Mouse (Mus musculus) intestine, postnatal 0 days (tissue): ENCODE data around the gene Spaca4. TPM values are rescaled to one million over a fixed set of nuclear protein-coding genes. Genes with fewer than 3 reads are reported as not detected.

ENCODE experiments used
- ATAC-seq: fragments of 200-750 bp; cut with Nextera tagmentation; 2 replicates; pipeline ENCODE4 v1.8.0; 2017; ENCODE audit warnings: mild to moderate bottlenecking, moderate TSS enrichment, moderate library complexity
- H3K27ac ChIP-seq: fragments of 300-500 bp; sonication (generic); 2 replicates; pipeline ENCODE4 v1.5.1; 2014; ENCODE audit warnings: mild to moderate bottlenecking, low read depth, low read length, moderate library complexity
- H3K27me3 ChIP-seq: fragments of 300-500 bp; sonication (generic); replicated peaks from 2 replicates; pipeline ENCODE4 v1.6.1; 2014; ENCODE audit warnings: low read length, mixed read lengths; ENCODE audit not compliant: control insufficient read depth, insufficient read depth
- H3K36me3 ChIP-seq: fragments of 300-500 bp; sonication (generic); 2 replicates; pipeline ENCODE4 v1.6.1; 2014; ENCODE audit warnings: mild to moderate bottlenecking, moderate library complexity; ENCODE audit not compliant: control insufficient read depth, insufficient read depth
- H3K4me1 ChIP-seq: fragments of 300-500 bp; sonication (generic); replicated peaks from 2 replicates; pipeline ENCODE4 v1.6.1; 2014; ENCODE audit warnings: antibody characterized with exemption, low read length, mixed read lengths; ENCODE audit not compliant: control insufficient read depth, insufficient read depth
- H3K4me2 ChIP-seq: fragments of 300-500 bp; sonication (generic); replicated peaks from 2 replicates; pipeline ENCODE4 v1.6.1; 2014; ENCODE audit warnings: low read depth, mild to moderate bottlenecking, moderate library complexity
- H3K4me3 ChIP-seq: fragments of 300-500 bp; sonication (generic); 2 replicates; pipeline ENCODE4 v1.5.1; 2014; ENCODE audit warnings: low read depth, low read length
- H3K9ac ChIP-seq: fragments of 300-500 bp; sonication (generic); 2 replicates; pipeline ENCODE4 v1.6.1; 2014; ENCODE audit warnings: mild to moderate bottlenecking, low read depth, low read length
- H3K9me3 ChIP-seq: fragments of 300-500 bp; sonication (generic); 2 replicates; pipeline ENCODE4 v1.6.1; 2016; ENCODE audit warnings: mixed run types; ENCODE audit not compliant: control insufficient read depth
- CTCF ChIP-seq: sonication (generic); IDR thresholded peaks from 2 replicates; pipeline ENCODE4 v1.5.1; 2016; ENCODE audit warnings: low read depth, mild to moderate bottlenecking, control low read depth, antibody characterized with exemption, moderate library complexity
- WGBS: fragments of 180-500 bp; shearing (Covaris S2); extraction: QIAGEN DNeasy Blood & Tissue Kit; methylation state at CpG from one replicate; pipeline ENCODE4 v1.1.7; 2014; 5-methylcytosine and 5-hydroxymethylcytosine counted together
- polyA plus RNA-seq: library from polyadenylated mRNA; unstranded; fragments of >200 nt; fragmentation: Nextera tagmentation; extraction: Ambion mirVana; gene quantifications from 2 replicates; pipeline ENCODE4 v1.2.1, GENCODE M21; 2015

The Spaca4 gene
- polyA plus RNA-seq, 1 experiment from 2014 or later = 0.17 TPM

- H3K9me3 ChIP-seq = no peaks in the 10 kb centered on the region
- no peaks in the 10 kb centered on the region for H3K27me3 ChIP-seq
- H3K4me2 ChIP-seq = peak overlapping the region; percentile 55
- peak overlapping the region; percentile 37; the same call in 1 of the 2 replicates for H3K9ac ChIP-seq
- TF ChIP-seq CTCF = no peak
- peaks cover 41% of the 10 kb centered on the region for H3K4me1 ChIP-seq
- H3K27ac ChIP-seq = peak overlapping the region; percentile 99
- ATAC-seq = peak; percentile 54
- peak overlapping the region; percentile 21; the same call in 1 of the 2 replicates for H3K4me3 ChIP-seq
- H3K36me3 ChIP-seq = peaks cover 31% of the 10 kb centered on the region; the same call in 1 of the 2 replicates
- WGBS = 55% methylated on average over 20 of the region's 21 CpGs
These were observed 13.4 kb downstream of the Spaca4 start for GRCm38 (mm10) chr7:45712022-45712757.

- no peak for ATAC-seq
- peak overlapping the region; percentile 71 for H3K27ac ChIP-seq
- H3K36me3 ChIP-seq = peaks cover 31% of the 10 kb centered on the region; the same call in 1 of the 2 replicates
- TF ChIP-seq CTCF = no peak
- peak overlapping the region; percentile 37; the same call in 1 of the 2 replicates for H3K9ac ChIP-seq
- peak overlapping the region; percentile 55 for H3K4me2 ChIP-seq
- H3K27me3 ChIP-seq = no peaks in the 10 kb centered on the region
- no peaks in the 10 kb centered on the region for H3K9me3 ChIP-seq
- H3K4me1 ChIP-seq = peaks cover 37% of the 10 kb centered on the region
- H3K4me3 ChIP-seq = peak overlapping the region; percentile 21; the same call in 1 of the 2 replicates
- WGBS = 85% methylated on average over 24 of the region's 24 CpGs
These were observed 14.1 kb downstream of the Spaca4 start for GRCm38 (mm10) chr7:45711316-45712021.

- peak overlapping the region; percentile 98; the same call in 1 of the 2 replicates for H3K27ac ChIP-seq
- H3K9me3 ChIP-seq = no peaks in the 10 kb centered on the region
- H3K36me3 ChIP-seq = peaks cover 31% of the 10 kb centered on the region; the same call in 1 of the 2 replicates
- WGBS = 88% methylated on average over 20 of the region's 20 CpGs
- H3K27me3 ChIP-seq = no peaks in the 10 kb centered on the region
- H3K4me1 ChIP-seq = peaks cover 30% of the 10 kb centered on the region
- no peak overlapping the region for H3K9ac ChIP-seq
- no peak overlapping the region for H3K4me3 ChIP-seq
- H3K4me2 ChIP-seq = peak overlapping the region; percentile 24; the same call in 1 of the 2 replicates
- TF ChIP-seq CTCF = no peak
- ATAC-seq = no peak
These were observed 15.0 kb downstream of the Spaca4 start for GRCm38 (mm10) chr7:45710477-45711191.

GRCm38 (mm10) chr7:45709677-45710355 lies 15.8 kb downstream of the Spaca4 start:
- H3K27me3 ChIP-seq = no peaks in the 10 kb centered on the region
- H3K36me3 ChIP-seq = peaks cover 31% of the 10 kb centered on the region; the same call in 1 of the 2 replicates
- peak overlapping the region; percentile 98 for H3K27ac ChIP-seq
- WGBS = 50% methylated on average over 14 of the region's 14 CpGs
- no peak for ATAC-seq
- H3K4me3 ChIP-seq = no peak overlapping the region
- no peak overlapping the region for H3K9ac ChIP-seq
- H3K9me3 ChIP-seq = no peaks in the 10 kb centered on the region
- TF ChIP-seq CTCF = no peak
- H3K4me1 ChIP-seq = peaks cover 31% of the 10 kb centered on the region
- H3K4me2 ChIP-seq = peak overlapping the region; percentile 27

- peaks cover 28% of the 10 kb centered on the region for H3K4me1 ChIP-seq
- H3K4me2 ChIP-seq = peak overlapping the region; percentile 27
- H3K27ac ChIP-seq = peak overlapping the region; percentile 98
- H3K27me3 ChIP-seq = no peaks in the 10 kb centered on the region
- no peak for ATAC-seq
- H3K9ac ChIP-seq = peak overlapping the region; percentile 84; the same call in 1 of the 2 replicates
- no peaks in the 10 kb centered on the region for H3K9me3 ChIP-seq
- 30% methylated on average over 6 of the region's 6 CpGs for WGBS
- TF ChIP-seq CTCF = no peak
- H3K36me3 ChIP-seq = peaks cover 31% of the 10 kb centered on the region; the same call in 1 of the 2 replicates
- H3K4me3 ChIP-seq = no peak overlapping the region
These were observed 16.6 kb downstream of the Spaca4 start for GRCm38 (mm10) chr7:45709036-45709435.
